Mouse (Mus musculus) midbrain, embryonic 10.5 days (tissue): Measurements from ENCODE around the gene Negr1. TPM values are rescaled to one million over a fixed set of nuclear protein-coding genes. Genes with fewer than 3 reads are reported as not detected.

Experiments
- DNase-seq: peaks from one replicate; pipeline ENCODE4 v3.0.0-alpha.2; 2017; ENCODE audit warnings: low spot score
- H3K27ac ChIP-seq: fragments of 300-500 bp; sonication (generic); replicated peaks from 2 replicates; pipeline ENCODE4 v1.5.1; 2016; ENCODE audit warnings: mild to moderate bottlenecking
- H3K27me3 ChIP-seq: fragments of 300-500 bp; sonication (generic); 2 replicates; pipeline ENCODE4 v1.6.1; 2016; ENCODE audit warnings: low read depth, mild to moderate bottlenecking; ENCODE audit not compliant: poor library complexity, severe bottlenecking
- H3K36me3 ChIP-seq: fragments of 300-500 bp; sonication (generic); 2 replicates; pipeline ENCODE4 v1.6.1; 2016; ENCODE audit warnings: mild to moderate bottlenecking, moderate library complexity
- H3K4me1 ChIP-seq: fragments of 300-500 bp; sonication (generic); 2 replicates; pipeline ENCODE4 v1.6.1; 2016
- H3K4me3 ChIP-seq: fragments of 300-500 bp; sonication (generic); 2 replicates; pipeline ENCODE4 v1.5.1; 2016; ENCODE audit warnings: mild to moderate bottlenecking, moderate library complexity
- H3K9me3 ChIP-seq: fragments of 300-500 bp; sonication (generic); replicated peaks from 2 replicates; pipeline ENCODE4 v1.6.1; 2016; ENCODE audit warnings: mild to moderate bottlenecking
- WGBS: fragments of 180-500 bp; shearing (Covaris S2); methylation state at CpG from one replicate; pipeline ENCODE4 v1.1.7; 2016; 5-methylcytosine and 5-hydroxymethylcytosine counted together
- polyA plus RNA-seq: library from polyadenylated mRNA; unstranded; fragments of >200 nt; fragmentation: Nextera tagmentation; extraction: Ambion mirVana; gene quantifications from 2 replicates; pipeline ENCODE4 v1.2.1, GENCODE M21; 2016

Negr1 gene
- polyA plus RNA-seq, 1 experiment from 2014 or later: 2.0 TPM

GRCm38 (mm10) chr3:156896552-156896951 is 335.0 kb downstream of the Negr1 start:
- Histone ChIP-seq H3K4me1 (peaks cover 3% of the 10 kb centered on the region; the same call in 1 of the 2 replicates), H3K27me3 (no peaks in the 10 kb centered on the region), H3K36me3 (no peaks in the 10 kb centered on the region), H3K9me3 (no peaks in the 10 kb centered on the region), H3K27ac (no peak overlapping the region), H3K4me3 (no peak overlapping the region)
- 79% methylated on average over 1 of the region's 1 CpGs for WGBS
- no peak for DNase-seq

GRCm38 (mm10) chr3:156901140-156901539 is 339.5 kb downstream of the Negr1 start:
- no peak overlapping the region for H3K4me3 ChIP-seq
- no peaks in the 10 kb centered on the region for H3K36me3 ChIP-seq
- H3K4me1 ChIP-seq: peaks cover 8% of the 10 kb centered on the region
- no peak overlapping the region for H3K27ac ChIP-seq
- no peaks in the 10 kb centered on the region for H3K9me3 ChIP-seq
- H3K27me3 ChIP-seq: no peaks in the 10 kb centered on the region
- DNase-seq: no peak
- 91% methylated on average over 3 of the region's 3 CpGs for WGBS

- Histone ChIP-seq H3K9me3 (no peaks in the 10 kb centered on the region), H3K4me1 (peaks cover 5% of the 10 kb centered on the region), H3K27ac (no peak overlapping the region; the same call in 1 of the 2 replicates), H3K27me3 (no peaks in the 10 kb centered on the region), H3K36me3 (no peaks in the 10 kb centered on the region), H3K4me3 (no peak overlapping the region)
- 75% methylated on average over 9 of the region's 9 CpGs for WGBS
- no peak for DNase-seq
Observed at GRCm38 (mm10) chr3:156903925-156904576, 342.5 kb downstream of the Negr1 start.

GRCm38 (mm10) chr3:156912816-156913215 is 351.2 kb downstream of the Negr1 start:
- Histone ChIP-seq H3K27ac (no peak overlapping the region), H3K9me3 (no peaks in the 10 kb centered on the region), H3K4me1 (no peaks in the 10 kb centered on the region), H3K4me3 (no peak overlapping the region), H3K27me3 (no peaks in the 10 kb centered on the region), H3K36me3 (no peaks in the 10 kb centered on the region)
- 90% methylated on average over 3 of the region's 3 CpGs for WGBS
- DNase-seq: no peak

GRCm38 (mm10) chr3:156921369-156921768 is 359.8 kb downstream of the Negr1 start:
- no peaks in the 10 kb centered on the region for H3K4me1 ChIP-seq
- no peaks in the 10 kb centered on the region for H3K9me3 ChIP-seq
- H3K27me3 ChIP-seq: no peaks in the 10 kb centered on the region
- no peaks in the 10 kb centered on the region for H3K36me3 ChIP-seq
- DNase-seq: no peak
- H3K4me3 ChIP-seq: no peak overlapping the region
- no peak overlapping the region for H3K27ac ChIP-seq

GRCm38 (mm10) chr3:156923159-156923558 is 361.6 kb downstream of the Negr1 start:
- Histone ChIP-seq H3K9me3 (no peaks in the 10 kb centered on the region), H3K36me3 (no peaks in the 10 kb centered on the region), H3K4me1 (no peaks in the 10 kb centered on the region), H3K27ac (no peak overlapping the region), H3K27me3 (no peaks in the 10 kb centered on the region), H3K4me3 (no peak overlapping the region)
- DNase-seq: no peak
- 79% methylated on average over 1 of the region's 1 CpGs for WGBS

GRCm38 (mm10) chr3:156925102-156925501 is 363.5 kb downstream of the Negr1 start:
- Histone ChIP-seq H3K36me3 (no peaks in the 10 kb centered on the region), H3K27me3 (no peaks in the 10 kb centered on the region), H3K9me3 (no peaks in the 10 kb centered on the region), H3K4me1 (no peaks in the 10 kb centered on the region), H3K4me3 (no peak overlapping the region), H3K27ac (no peak overlapping the region)
- 91% methylated on average over 5 of the region's 5 CpGs for WGBS
- DNase-seq: no peak

- WGBS: 75% methylated on average over 5 of the region's 5 CpGs
- no peaks in the 10 kb centered on the region for H3K4me1 ChIP-seq
- H3K9me3 ChIP-seq: no peaks in the 10 kb centered on the region
- no peak overlapping the region for H3K27ac ChIP-seq
- H3K36me3 ChIP-seq: no peaks in the 10 kb centered on the region
- DNase-seq: no peak
- no peaks in the 10 kb centered on the region for H3K27me3 ChIP-seq
- no peak overlapping the region for H3K4me3 ChIP-seq
Observed at GRCm38 (mm10) chr3:156928396-156929061, 366.9 kb downstream of the Negr1 start.

GRCm38 (mm10) chr3:156929062-156929397 is 367.4 kb downstream of the Negr1 start:
- DNase-seq: no peak
- no peaks in the 10 kb centered on the region for H3K4me1 ChIP-seq
- no peaks in the 10 kb centered on the region for H3K36me3 ChIP-seq
- H3K27ac ChIP-seq: no peak overlapping the region
- no peak overlapping the region for H3K4me3 ChIP-seq
- no peaks in the 10 kb centered on the region for H3K27me3 ChIP-seq
- H3K9me3 ChIP-seq: no peaks in the 10 kb centered on the region
- 87% methylated on average over 3 of the region's 3 CpGs for WGBS

GRCm38 (mm10) chr3:156929677-156930440 is 368.3 kb downstream of the Negr1 start:
- Histone ChIP-seq H3K27me3 (no peaks in the 10 kb centered on the region), H3K4me3 (no peak overlapping the region), H3K36me3 (no peaks in the 10 kb centered on the region), H3K27ac (no peak overlapping the region), H3K4me1 (no peaks in the 10 kb centered on the region), H3K9me3 (no peaks in the 10 kb centered on the region)
- DNase-seq: no peak
- 90% methylated on average over 2 of the region's 2 CpGs for WGBS

- no peak overlapping the region for H3K27ac ChIP-seq
- H3K9me3 ChIP-seq: no peaks in the 10 kb centered on the region
- H3K4me3 ChIP-seq: no peak overlapping the region
- H3K27me3 ChIP-seq: no peaks in the 10 kb centered on the region
- no peaks in the 10 kb centered on the region for H3K36me3 ChIP-seq
- 87% methylated on average over 2 of the region's 2 CpGs for WGBS
- no peak for DNase-seq
- no peaks in the 10 kb centered on the region for H3K4me1 ChIP-seq
Observed at GRCm38 (mm10) chr3:156931011-156931410, 369.4 kb downstream of the Negr1 start.

- Histone ChIP-seq H3K36me3 (no peaks in the 10 kb centered on the region), H3K9me3 (no peaks in the 10 kb centered on the region), H3K4me3 (no peak overlapping the region), H3K27ac (no peak overlapping the region), H3K27me3 (no peaks in the 10 kb centered on the region), H3K4me1 (no peaks in the 10 kb centered on the region)
- DNase-seq: no peak
- WGBS: 97% methylated on average over 1 of the region's 1 CpGs
Observed at GRCm38 (mm10) chr3:156931540-156931939, 369.9 kb downstream of the Negr1 start.

GRCm38 (mm10) chr3:156934778-156935290 is 373.2 kb downstream of the Negr1 start:
- H3K36me3 ChIP-seq: no peaks in the 10 kb centered on the region
- H3K4me3 ChIP-seq: no peak overlapping the region
- H3K4me1 ChIP-seq: no peaks in the 10 kb centered on the region; the same call in 1 of the 2 replicates
- 71% methylated on average over 5 of the region's 5 CpGs for WGBS
- H3K9me3 ChIP-seq: no peaks in the 10 kb centered on the region
- no peak for DNase-seq
- H3K27me3 ChIP-seq: no peaks in the 10 kb centered on the region
- H3K27ac ChIP-seq: no peak overlapping the region
